Mouse (Mus musculus) embryonic fibroblast, embryonic 13.5 days (primary cell): ENCODE measurements at regions not wholly inside any gene's neighbourhood (a gene's known extent, or its start where the extent isn't known, plus 50 kb on each side); places are given as distances from the start of the nearest gene placed in this dataset.

ENCODE experiments used
- CTCF ChIP-seq: IDR thresholded peaks from 2 replicates; pipeline ENCODE4 v1.5.1; 2011; ENCODE audit warnings: mild to moderate bottlenecking, control low read depth, low read length, moderate library complexity, borderline replicate concordance; ENCODE audit not compliant: insufficient read depth
- POLR2A ChIP-seq: IDR thresholded peaks from 2 replicates; pipeline ENCODE4 v1.6.1; 2011; ENCODE audit warnings: low read depth, mild to moderate bottlenecking, control low read depth, low read length, moderate library complexity

- TF ChIP-seq CTCF (no peak), POLR2A (no peak)
Observed at GRCm38 (mm10) chr1:77148052-77148451, 366.8 kb downstream of the Epha4 start.
